Comparison of ENCODE assay signal across 9 mouse cellular contexts in the genomic region with DNA sequence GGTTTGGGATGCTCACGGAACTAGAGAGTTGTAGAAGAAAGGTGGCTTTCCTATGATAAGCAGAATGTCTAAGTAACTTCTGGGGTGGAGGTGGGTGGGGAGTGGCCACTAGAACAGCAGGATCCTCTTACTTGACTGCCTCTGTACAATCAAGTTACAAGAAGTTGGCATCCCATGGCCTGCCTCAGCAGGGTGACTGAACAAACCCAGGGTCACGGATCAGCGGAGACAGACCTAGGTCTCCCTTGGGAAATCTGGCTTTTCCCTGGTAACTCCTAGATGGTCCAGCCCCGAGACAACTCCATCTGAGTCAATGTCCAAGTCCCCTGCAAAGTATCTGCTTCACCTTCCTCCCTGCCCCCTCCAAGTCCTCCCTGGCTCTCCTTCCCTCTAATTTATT. TPM values are rescaled to one million over a fixed set of nuclear protein-coding genes. Genes with fewer than 3 reads are reported as not detected.
DNase-seq lines count a peak whose midpoint lies in the region; ATAC-seq lines count a peak whose summit lies in the region.
"Had no signal": no experiment of that assay in that cellular context is flagged by ENCODE, and none has a peak within 500 bp of the region (broad histone marks: within the 10 kb centered on the region; RNA-seq: fewer than 3 reads in every experiment).

No protein-coding gene starts in this region.

- no peak overlapping the region for H3K9ac ChIP-seq in kidney, embryonic 15.5 days
- peak overlapping the region; percentile 90; the same call in 1 of the 2 replicates for H3K9ac ChIP-seq in hindbrain, embryonic 12.5 days
- H3K9ac ChIP-seq in midbrain, embryonic 14.5 days (replicated peaks; ENCODE audit: low read length), result peak overlapping the region; percentile 90; the same call in 1 of the 2 replicates

- H3K27me3 ChIP-seq in kidney, embryonic 15.5 days, result peaks cover 39% of the 10 kb centered on the region
- H3K27me3 ChIP-seq in embryonic facial prominence, embryonic 10.5 days (replicated peaks; ENCODE audit: low read depth, poor library complexity, severe bottlenecking), result peaks cover 76% of the 10 kb centered on the region
- peaks cover 22% of the 10 kb centered on the region for H3K27me3 ChIP-seq in hindbrain, embryonic 12.5 days
- no peaks in the 10 kb centered on the region for H3K27me3 ChIP-seq in midbrain, embryonic 14.5 days (ENCODE audit: control insufficient read depth, insufficient read depth, low read length)

- peak overlapping the region; percentile 60 for H3K4me3 ChIP-seq in kidney, embryonic 15.5 days (replicated peaks)
- peak overlapping the region; percentile 83 for H3K4me3 ChIP-seq in embryonic facial prominence, embryonic 10.5 days
- H3K4me3 ChIP-seq in hindbrain, embryonic 12.5 days, result peak overlapping the region; percentile 58
- H3K4me3 ChIP-seq in midbrain, embryonic 14.5 days (replicated peaks; ENCODE audit: low read depth, low read length), result peak overlapping the region; percentile 73

- 40% methylated on average over 4 of the region's 4 CpGs for WGBS in kidney, embryonic 15.5 days
- WGBS in embryonic facial prominence, embryonic 10.5 days, result 38% methylated on average over 4 of the region's 4 CpGs
- 31% methylated on average over 4 of the region's 4 CpGs for WGBS in hindbrain, embryonic 12.5 days
- 28% methylated on average over 4 of the region's 4 CpGs for WGBS in midbrain, embryonic 14.5 days

- ATAC-seq in kidney, embryonic 15.5 days (replicated peaks; ENCODE audit: low FRiP score), result no peak
- ATAC-seq in hindbrain, embryonic 12.5 days (ENCODE audit: low FRiP score), result no peak
- ATAC-seq in midbrain, embryonic 14.5 days (ENCODE audit: low FRiP score, low TSS enrichment), result no peak

- peak overlapping the region; percentile 90 for H3K4me2 ChIP-seq in kidney, embryonic 15.5 days
- H3K4me2 ChIP-seq in hindbrain, embryonic 12.5 days (replicated peaks), result peak overlapping the region; percentile 64
- peak overlapping the region; percentile 79 for H3K4me2 ChIP-seq in midbrain, embryonic 14.5 days (ENCODE audit: low read length)

- H3K4me1 ChIP-seq in kidney, embryonic 15.5 days, result peaks cover 49% of the 10 kb centered on the region
- peaks cover 59% of the 10 kb centered on the region for H3K4me1 ChIP-seq in embryonic facial prominence, embryonic 10.5 days
- peaks cover 41% of the 10 kb centered on the region for H3K4me1 ChIP-seq in hindbrain, embryonic 12.5 days
- H3K4me1 ChIP-seq in midbrain, embryonic 14.5 days (ENCODE audit: control insufficient read depth, insufficient read depth, low read length), result peaks cover 39% of the 10 kb centered on the region

- no peak for DNase-seq in kidney, postnatal 4 days
- no peak for DNase-seq in embryonic facial prominence, embryonic 10.5 days (ENCODE audit: low spot score)
- no peak for DNase-seq in midbrain, embryonic 14.5 days
- no peak for DNase-seq in frontal cortex, postnatal 36 days (ENCODE audit: low spot score in 2 of 2)
- no peak for DNase-seq in gastrocnemius, adult 8-10 months (ENCODE audit: low spot score in 2 of 2)
- no peak for DNase-seq in spleen, postnatal 10 days (ENCODE audit: low spot score in 2 of 2)
- DNase-seq: adrenal gland, postnatal 14 days had no signal

- no peaks in the 10 kb centered on the region for H3K9me3 ChIP-seq in kidney, embryonic 15.5 days (replicated peaks)
- no peaks in the 10 kb centered on the region for H3K9me3 ChIP-seq in embryonic facial prominence, embryonic 10.5 days
- no peaks in the 10 kb centered on the region for H3K9me3 ChIP-seq in hindbrain, embryonic 12.5 days (replicated peaks)
- no peaks in the 10 kb centered on the region for H3K9me3 ChIP-seq in midbrain, embryonic 14.5 days (ENCODE audit: control insufficient read depth, low read length)

- 0 out of 2 replicates have a peak, but pooled peaks cover 4% of the 10 kb centered on the region for H3K36me3 ChIP-seq in kidney, embryonic 15.5 days
- H3K36me3 ChIP-seq in embryonic facial prominence, embryonic 10.5 days (replicated peaks), result peaks cover 32% of the 10 kb centered on the region
- H3K36me3 ChIP-seq in hindbrain, embryonic 12.5 days, result peaks cover 30% of the 10 kb centered on the region
- H3K36me3 ChIP-seq in midbrain, embryonic 14.5 days (ENCODE audit: control insufficient read depth, insufficient read depth, low read length), result peaks cover 29% of the 10 kb centered on the region

- no peak overlapping the region for H3K27ac ChIP-seq in kidney, embryonic 15.5 days
- H3K27ac ChIP-seq in embryonic facial prominence, embryonic 10.5 days (replicated peaks), result no peak overlapping the region
- peak overlapping the region; percentile 90; the same call in 1 of the 2 replicates for H3K27ac ChIP-seq in hindbrain, embryonic 12.5 days
- H3K27ac ChIP-seq in midbrain, embryonic 14.5 days (replicated peaks; ENCODE audit: low read depth, low read length), result 0 out of 2 replicates have a peak overlapping the region, but pooled peaks have one; percentile 90

RNA-seq across cellular contexts. Expression of a gene that starts 1.5 kb away (rescaled TPM):
- polyA plus RNA-seq in kidney, embryonic 15.5 days (2015; fragmentation: Nextera tagmentation; extraction: Ambion mirVana), result 15.4 and 16.5 TPM in 2 replicates
- 16.1 and 20.6 TPM in 2 replicates for polyA plus RNA-seq in embryonic facial prominence, embryonic 10.5 days (2016; fragmentation: Nextera tagmentation; extraction: Ambion mirVana)
- polyA plus RNA-seq in hindbrain, embryonic 12.5 days (2016; fragmentation: Nextera tagmentation; extraction: Ambion mirVana), result 39.0 and 41.9 TPM in 2 replicates
- 23.7 and 27.9 TPM in 2 replicates for polyA plus RNA-seq in midbrain, embryonic 14.5 days (2014; fragmentation: Nextera tagmentation; extraction: Ambion mirVana)
- total RNA-seq in gastrocnemius, adult 8-10 months (2022), result 1 to 10 TPM in 2 of 4 experiments, under 1 TPM in 2; 0.70 to 1.3 (median 0.97) TPM

RNA-seq across cellular contexts. Expression of a gene that starts 7.4 kb away (rescaled TPM):
- 14.8 and 16.7 TPM in 2 replicates for polyA plus RNA-seq in kidney, embryonic 15.5 days (2015; fragmentation: Nextera tagmentation; extraction: Ambion mirVana)
- 16.6 and 19.6 TPM in 2 replicates for polyA plus RNA-seq in embryonic facial prominence, embryonic 10.5 days (2016; fragmentation: Nextera tagmentation; extraction: Ambion mirVana)
- 10.0 and 11.4 TPM in 2 replicates for polyA plus RNA-seq in hindbrain, embryonic 12.5 days (2016; fragmentation: Nextera tagmentation; extraction: Ambion mirVana)
- 4.1 and 4.6 TPM in 2 replicates for polyA plus RNA-seq in midbrain, embryonic 14.5 days (2014; fragmentation: Nextera tagmentation; extraction: Ambion mirVana)
- total RNA-seq in gastrocnemius, adult 8-10 months (2022), result 100 to 1,000 TPM; 123 to 153 (median 139) TPM

RNA-seq across cellular contexts. Expression of a gene that starts 19.4 kb away (rescaled TPM):
- 17.8 and 19.3 TPM in 2 replicates for polyA plus RNA-seq in kidney, embryonic 15.5 days (2015; fragmentation: Nextera tagmentation; extraction: Ambion mirVana)
- polyA plus RNA-seq in embryonic facial prominence, embryonic 10.5 days (2016; fragmentation: Nextera tagmentation; extraction: Ambion mirVana), result 15.9 and 16.1 TPM in 2 replicates
- 18.8 and 22.0 TPM in 2 replicates for polyA plus RNA-seq in hindbrain, embryonic 12.5 days (2016; fragmentation: Nextera tagmentation; extraction: Ambion mirVana)
- polyA plus RNA-seq in midbrain, embryonic 14.5 days (2014; fragmentation: Nextera tagmentation; extraction: Ambion mirVana), result 18.2 and 20.3 TPM in 2 replicates
- 1 to 10 TPM; 5.4 to 8.2 (median 7.2) TPM for total RNA-seq in gastrocnemius, adult 8-10 months (2022)

RNA-seq across cellular contexts. Expression of a gene that starts 25.0 kb away (rescaled TPM):
- 13.8 and 16.0 TPM in 2 replicates for polyA plus RNA-seq in kidney, embryonic 15.5 days (2015; fragmentation: Nextera tagmentation; extraction: Ambion mirVana)
- polyA plus RNA-seq in embryonic facial prominence, embryonic 10.5 days (2016; fragmentation: Nextera tagmentation; extraction: Ambion mirVana), result 25.9 and 28.8 TPM in 2 replicates
- polyA plus RNA-seq in hindbrain, embryonic 12.5 days (2016; fragmentation: Nextera tagmentation; extraction: Ambion mirVana), result 22.3 and 22.8 TPM in 2 replicates
- 18.0 and 18.2 TPM in 2 replicates for polyA plus RNA-seq in midbrain, embryonic 14.5 days (2014; fragmentation: Nextera tagmentation; extraction: Ambion mirVana)
- total RNA-seq in gastrocnemius, adult 8-10 months (2022), result 1 to 10 TPM; 7.4 to 7.9 (median 7.6) TPM

RNA-seq across cellular contexts. Expression of a gene that starts 32.7 kb away (rescaled TPM):
- polyA plus RNA-seq in kidney, embryonic 15.5 days (2015; fragmentation: Nextera tagmentation; extraction: Ambion mirVana), result 138 and 160 TPM in 2 replicates
- 146 and 152 TPM in 2 replicates for polyA plus RNA-seq in embryonic facial prominence, embryonic 10.5 days (2016; fragmentation: Nextera tagmentation; extraction: Ambion mirVana)
- 167 and 169 TPM in 2 replicates for polyA plus RNA-seq in hindbrain, embryonic 12.5 days (2016; fragmentation: Nextera tagmentation; extraction: Ambion mirVana)
- polyA plus RNA-seq in midbrain, embryonic 14.5 days (2014; fragmentation: Nextera tagmentation; extraction: Ambion mirVana), result 86.4 and 107 TPM in 2 replicates
- 1 to 10 TPM; 4.5 to 6.3 (median 5.3) TPM for total RNA-seq in gastrocnemius, adult 8-10 months (2022)

Comparison
In these comparisons a context has a peak if more than half of its experiments do, and no peak if none do; other contexts are left out.
1. H3K27ac ChIP-seq: peak in hindbrain, embryonic 12.5 days (single experiment) and midbrain, embryonic 14.5 days (single experiment); none in kidney, embryonic 15.5 days (single experiment) and embryonic facial prominence, embryonic 10.5 days (single experiment).
2. Peak in every context shown above with its lines, with median percentiles within 50 percentile points of each other: H3K4me2 ChIP-seq and H3K4me3 ChIP-seq.